Mouse (Mus musculus): Measurements from ENCODE around the gene Pam.

DNA sequence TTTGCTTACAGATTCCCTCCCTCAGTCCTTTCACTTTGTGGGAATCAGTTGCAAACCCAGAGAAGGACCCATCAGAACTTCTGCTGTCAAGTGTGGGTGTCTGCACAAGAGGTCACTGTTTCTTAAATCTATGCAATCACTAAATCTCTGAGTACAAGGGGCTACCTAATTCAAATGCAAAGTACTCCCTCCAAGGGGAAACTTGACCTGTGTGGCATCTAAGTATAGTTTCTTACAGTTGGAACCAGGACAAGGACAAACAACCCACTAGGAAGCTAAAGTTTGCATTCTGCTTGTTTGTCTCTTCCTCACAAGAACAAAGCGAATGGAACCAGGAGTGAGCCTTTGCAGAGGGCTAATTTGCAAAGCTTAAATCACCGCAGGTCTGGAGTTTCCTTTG, 22.3 kb downstream of the Pam start:
- no peak for TF ChIP-seq POLR2A (IDR thresholded peaks at IDR 0.05; ENCODE audit: borderline replicate concordance, insufficient read depth, low read length)
- no peak for TF ChIP-seq CTCF (IDR thresholded peaks at IDR 0.05; ENCODE audit: borderline replicate concordance, insufficient read depth, low read depth, low read length)

Data from cerebellum, adult 2 months (tissue).